ENCODE assay signal across 22 mouse cellular contexts in the genomic region with DNA sequence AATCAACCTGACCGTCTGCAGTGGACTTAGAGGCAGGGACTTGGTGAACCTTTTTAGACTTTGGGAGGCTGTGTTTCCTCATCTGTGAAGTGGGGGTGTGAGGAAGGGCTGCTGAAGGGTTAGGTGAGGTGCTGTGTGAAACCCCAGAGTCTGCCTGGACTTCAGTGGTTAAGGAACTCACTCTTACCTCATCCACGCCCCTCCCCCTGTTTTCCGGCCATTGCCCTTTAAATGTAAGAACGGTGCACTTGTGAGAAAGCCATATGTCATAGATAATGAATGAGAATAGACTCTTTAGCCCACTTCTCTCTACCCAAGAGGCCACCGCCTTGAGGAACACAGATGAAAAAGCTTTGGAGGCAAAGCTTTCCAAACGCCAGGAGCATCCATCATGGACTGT. TPM values are rescaled to one million over a fixed set of nuclear protein-coding genes. Genes with fewer than 3 reads are reported as not detected.
DNase-seq lines count a peak whose midpoint lies in the region; ATAC-seq lines count a peak whose summit lies in the region.
"Had no signal": no experiment of that assay in that cellular context is flagged by ENCODE, and none has a peak within 500 bp of the region (broad histone marks: within the 10 kb centered on the region; RNA-seq: fewer than 3 reads in every experiment).

No protein-coding gene starts in this region.

- 44% methylated on average over 6 of the region's 6 CpGs for WGBS in heart, embryonic 16.5 days
- 64% methylated on average over 6 of the region's 6 CpGs for WGBS in heart, embryonic 10.5 days

- no peak for DNase-seq in heart, embryonic 10.5 days (ENCODE audit: low spot score)
- peak; percentile 33 to 60 for DNase-seq in natural killer cell, adult 2 months (ENCODE audit: low spot score in 2 of 2)
- DNase-seq in thymus, postnatal 4 days = peak; percentile 58
- no peak for DNase-seq in T-cell, adult 2 months (ENCODE audit: low spot score)
- no peak for DNase-seq in ovary, postnatal 10 days (ENCODE audit: low spot score)
- DNase-seq: gastrocnemius, postnatal 25 days; kidney, adult 18-20 months; right cerebral cortex, postnatal 4 days had no signal

- H3K27me3 ChIP-seq in heart, embryonic 16.5 days (ENCODE audit: control insufficient read depth, insufficient read depth, low read length) = no peaks in the 10 kb centered on the region
- no peaks in the 10 kb centered on the region for H3K27me3 ChIP-seq in heart, embryonic 10.5 days (ENCODE audit: insufficient read depth, poor library complexity, severe bottlenecking)
- H3K27me3 ChIP-seq: kidney, embryonic 15.5 days; limb, embryonic 12.5 days; liver, embryonic 15.5 days; lung, embryonic 15.5 days; midbrain, embryonic 13.5 days; neural tube, embryonic 15.5 days had no signal

- no peaks in the 10 kb centered on the region for H3K9me3 ChIP-seq in heart, embryonic 16.5 days (replicated peaks; ENCODE audit: control insufficient read depth, low read length)
- no peaks in the 10 kb centered on the region for H3K9me3 ChIP-seq in heart, embryonic 10.5 days
- H3K9me3 ChIP-seq: heart, embryonic 12.5 days; kidney, embryonic 15.5 days; limb, embryonic 12.5 days; liver, embryonic 15.5 days; lung, embryonic 15.5 days; midbrain, embryonic 13.5 days; neural tube, embryonic 15.5 days had no signal

- H3K27ac ChIP-seq in heart, embryonic 16.5 days (ENCODE audit: low read length) = peak overlapping the region; percentile 59; the same call in 1 of the 2 replicates
- H3K27ac ChIP-seq in heart, embryonic 10.5 days = no peak overlapping the region
- H3K27ac ChIP-seq: kidney, embryonic 15.5 days; layer of hippocampus, adult 2 months; left cerebral cortex, adult 2 months; limb, embryonic 12.5 days; liver, embryonic 15.5 days; lung, embryonic 15.5 days; neural tube, embryonic 15.5 days had no signal

- H3K36me3 ChIP-seq in heart, embryonic 16.5 days (ENCODE audit: control insufficient read depth, insufficient read depth) = no peaks in the 10 kb centered on the region
- no peaks in the 10 kb centered on the region for H3K36me3 ChIP-seq in heart, embryonic 10.5 days
- H3K36me3 ChIP-seq: heart, embryonic 12.5 days; kidney, embryonic 15.5 days; limb, embryonic 12.5 days; liver, embryonic 15.5 days; lung, embryonic 15.5 days; midbrain, embryonic 13.5 days; neural tube, embryonic 15.5 days had no signal

- ATAC-seq in heart, embryonic 16.5 days (replicated peaks; ENCODE audit: extremely low read depth, insufficient read depth, low FRiP score) = no peak
- 0 out of 2 replicates have a peak, but pooled peaks have one; percentile 32 for ATAC-seq in common myeloid progenitor, adult 5-6 weeks (replicated peaks; ENCODE audit: low read depth, poor library complexity, severe bottlenecking)
- ATAC-seq: forebrain, embryonic 14.5 days had no signal

- H3K9ac ChIP-seq in heart, embryonic 16.5 days (ENCODE audit: low read length) = no peak overlapping the region
- H3K9ac ChIP-seq: heart, embryonic 12.5 days; hindbrain, embryonic 14.5 days; kidney, embryonic 15.5 days; limb, embryonic 12.5 days; liver, embryonic 15.5 days; lung, embryonic 15.5 days; midbrain, embryonic 13.5 days; neural tube, embryonic 15.5 days had no signal

- H3K4me2 ChIP-seq in heart, embryonic 16.5 days (ENCODE audit: low read depth, low read length) = no peak overlapping the region
- H3K4me2 ChIP-seq: heart, embryonic 12.5 days; hindbrain, embryonic 14.5 days; kidney, embryonic 15.5 days; limb, embryonic 12.5 days; liver, embryonic 15.5 days; lung, embryonic 15.5 days; midbrain, embryonic 13.5 days; neural tube, embryonic 15.5 days had no signal

- H3K4me1 ChIP-seq in heart, embryonic 16.5 days (ENCODE audit: control insufficient read depth, insufficient read depth, low read length) = no peaks in the 10 kb centered on the region
- peaks cover 20% of the 10 kb centered on the region for H3K4me1 ChIP-seq in heart, embryonic 10.5 days
- H3K4me1 ChIP-seq: limb, embryonic 12.5 days; liver, embryonic 15.5 days; lung, embryonic 15.5 days had no signal

- no peak overlapping the region for H3K4me3 ChIP-seq in heart, embryonic 16.5 days (ENCODE audit: low read length)
- no peak overlapping the region for H3K4me3 ChIP-seq in heart, embryonic 10.5 days
- H3K4me3 ChIP-seq: heart, embryonic 12.5 days; kidney, embryonic 15.5 days; layer of hippocampus, adult 2 months; left cerebral cortex, adult 2 months; limb, embryonic 12.5 days; liver, embryonic 15.5 days; lung, embryonic 15.5 days; megakaryocyte, embryonic 14.5 days; midbrain, embryonic 13.5 days; neural tube, embryonic 15.5 days had no signal

RNA-seq across cellular contexts. Expression of a gene that starts 29.4 kb away (rescaled TPM):
- polyA plus RNA-seq in heart, embryonic 16.5 days (2015; fragmentation: Nextera tagmentation; extraction: Ambion mirVana) = 8.7 and 21.5 TPM in 2 replicates
- 0.15 and 1.1 TPM in 2 replicates for polyA plus RNA-seq in heart, embryonic 10.5 days (2016; fragmentation: Nextera tagmentation; extraction: Ambion mirVana)
- 0.78 and 4.3 TPM in 2 replicates for total RNA-seq in common myeloid progenitor, adult 5-6 weeks (2017)
- polyA plus RNA-seq: limb, embryonic 12.5 days had no signal

RNA-seq across cellular contexts. Expression of a gene that starts 53.0 kb away (rescaled TPM):
- polyA plus RNA-seq in heart, embryonic 16.5 days (2015; fragmentation: Nextera tagmentation; extraction: Ambion mirVana) = 77.5 and 89.6 TPM in 2 replicates
- 36.1 and 59.0 TPM in 2 replicates for polyA plus RNA-seq in heart, embryonic 10.5 days (2016; fragmentation: Nextera tagmentation; extraction: Ambion mirVana)
- total RNA-seq in common myeloid progenitor, adult 5-6 weeks (2017) = 3.8 and 5.0 TPM in 2 replicates

Comparison
In these comparisons a context has a peak if more than half of its experiments do, and no peak if none do; other contexts are left out.
1. DNase-seq: peak in natural killer cell, adult 2 months (2 of 2) and thymus, postnatal 4 days (single experiment); none in heart, embryonic 10.5 days (single experiment), T-cell, adult 2 months (single experiment) and ovary, postnatal 10 days (single experiment).